Mouse (Mus musculus): ENCODE results near the gene Ccdc134.

Ccdc134 gene

GRCm38 (mm10) chr15:82163356-82164060 is 35.8 kb downstream of the Ccdc134 start:
- Histone ChIP-seq H3K36me3 (ENCODE audit: insufficient read depth, low read length) (peaks cover 43% of the 10 kb centered on the region), H3K27me3 (ENCODE audit: insufficient read depth, low read length) (no peaks in the 10 kb centered on the region), H3K9me3 (ENCODE audit: low read length) (no peaks in the 10 kb centered on the region), H3K4me1 (replicated peaks; ENCODE audit: low read depth, low read length) (peaks cover 98% of the 10 kb centered on the region), H3K4me3 (replicated peaks; ENCODE audit: low read length) (no peak overlapping the region; the same call in 1 of the 2 replicates)
- no peak for TF ChIP-seq NANOG (IDR thresholded peaks at IDR 0.05; ENCODE audit: borderline replicate concordance, low read length)
- TF ChIP-seq CTCF (conservative IDR thresholded peaks at IDR 0.05; ENCODE audit: low read length), result no peak
- no peak for TF ChIP-seq POU5F1 (IDR thresholded peaks at IDR 0.05; ENCODE audit: borderline replicate concordance, low read length)

DNA sequence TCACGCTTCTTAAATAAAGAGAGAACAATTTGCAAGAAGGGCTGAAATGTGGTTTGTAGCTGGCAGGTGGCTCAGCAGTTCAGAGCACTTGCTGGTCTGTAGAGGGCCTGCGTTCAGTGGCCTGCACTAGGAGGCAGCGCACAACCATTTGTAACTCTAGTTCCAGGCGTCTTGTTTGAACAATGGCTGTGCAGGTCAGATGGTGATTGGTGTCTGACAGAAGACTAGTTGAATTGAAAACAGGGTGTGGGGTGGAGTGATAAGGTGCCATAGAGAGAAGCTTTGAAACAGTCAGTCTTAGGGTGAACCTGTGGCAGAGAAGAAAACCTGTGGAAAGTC is 36.3 kb downstream of the Ccdc134 start:
- H3K36me3 ChIP-seq (ENCODE audit: insufficient read depth, low read length), result peaks cover 44% of the 10 kb centered on the region

DNA sequence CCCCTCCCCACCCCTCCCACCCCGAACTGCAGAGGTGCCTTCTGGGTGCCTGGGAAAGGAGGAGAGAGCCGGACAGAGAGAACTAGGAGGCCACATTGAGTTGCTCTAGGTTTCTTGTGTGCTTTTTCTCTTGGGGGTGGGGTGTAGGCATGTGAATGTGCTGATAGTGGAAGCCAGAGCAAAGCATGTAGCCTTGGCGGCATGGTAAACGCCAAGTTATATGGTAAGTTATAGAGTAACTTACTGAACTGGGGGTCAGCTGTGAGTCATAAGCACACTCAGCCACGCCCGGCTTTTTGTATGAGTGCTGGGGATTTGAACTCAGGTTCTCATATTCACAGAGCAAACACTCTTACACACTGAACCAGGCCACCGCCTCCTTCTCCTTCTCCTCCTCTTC is 36.8 kb downstream of the Ccdc134 start:
- 0 out of 2 replicates have a peak overlapping the region, but pooled peaks have one; percentile 27 for H3K4me3 ChIP-seq (replicated peaks; ENCODE audit: low read length)
- H3K36me3 ChIP-seq (ENCODE audit: insufficient read depth, low read length), result peaks cover 45% of the 10 kb centered on the region
- H3K4me1 ChIP-seq (replicated peaks; ENCODE audit: low read depth, low read length), result peaks cover 98% of the 10 kb centered on the region
- TF ChIP-seq POU5F1 (IDR thresholded peaks at IDR 0.05; ENCODE audit: borderline replicate concordance, low read length) (no peak), CTCF (conservative IDR thresholded peaks at IDR 0.05; ENCODE audit: low read length) (no peak), NANOG (IDR thresholded peaks at IDR 0.05; ENCODE audit: borderline replicate concordance, low read length) (no peak)
- H3K9me3 ChIP-seq (ENCODE audit: low read length), result no peaks in the 10 kb centered on the region
- H3K27me3 ChIP-seq (ENCODE audit: insufficient read depth, low read length), result no peaks in the 10 kb centered on the region

More for the DNA sequence above, 36.3 kb downstream of the Ccdc134 start:
- Histone ChIP-seq H3K27me3 (ENCODE audit: insufficient read depth, low read length) (no peaks in the 10 kb centered on the region), H3K4me3 (replicated peaks; ENCODE audit: low read length) (no peak overlapping the region; the same call in 1 of the 2 replicates), H3K9me3 (ENCODE audit: low read length) (no peaks in the 10 kb centered on the region), H3K4me1 (replicated peaks; ENCODE audit: low read depth, low read length) (peaks cover 98% of the 10 kb centered on the region)
- no peak for TF ChIP-seq CTCF (conservative IDR thresholded peaks at IDR 0.05; ENCODE audit: low read length)
- no peak for TF ChIP-seq NANOG (IDR thresholded peaks at IDR 0.05; ENCODE audit: borderline replicate concordance, low read length)
- no peak for TF ChIP-seq POU5F1 (IDR thresholded peaks at IDR 0.05; ENCODE audit: borderline replicate concordance, low read length)

- TF ChIP-seq POU5F1 (IDR thresholded peaks at IDR 0.05; ENCODE audit: borderline replicate concordance, low read length), result no peak
- peak; percentile 93 for TF ChIP-seq CTCF (conservative IDR thresholded peaks at IDR 0.05; ENCODE audit: low read length)
- TF ChIP-seq NANOG (IDR thresholded peaks at IDR 0.05; ENCODE audit: borderline replicate concordance, low read length), result no peak
- peaks cover 45% of the 10 kb centered on the region for H3K36me3 ChIP-seq (ENCODE audit: insufficient read depth, low read length)
- no peaks in the 10 kb centered on the region for H3K9me3 ChIP-seq (ENCODE audit: low read length)
- peak overlapping the region; percentile 60 for H3K4me3 ChIP-seq (replicated peaks; ENCODE audit: low read length)
- H3K4me1 ChIP-seq (replicated peaks; ENCODE audit: low read depth, low read length), result peaks cover 98% of the 10 kb centered on the region
- no peaks in the 10 kb centered on the region for H3K27me3 ChIP-seq (ENCODE audit: insufficient read depth, low read length)
Measured at GRCm38 (mm10) chr15:82165332-82166239, 37.9 kb downstream of the Ccdc134 start.

- TF ChIP-seq NANOG (IDR thresholded peaks at IDR 0.05; ENCODE audit: borderline replicate concordance, low read length), result no peak
- no peak for TF ChIP-seq POU5F1 (IDR thresholded peaks at IDR 0.05; ENCODE audit: borderline replicate concordance, low read length)
- TF ChIP-seq CTCF (conservative IDR thresholded peaks at IDR 0.05; ENCODE audit: low read length), result no peak
- peaks cover 51% of the 10 kb centered on the region for H3K36me3 ChIP-seq (ENCODE audit: insufficient read depth, low read length)
- H3K9me3 ChIP-seq (ENCODE audit: low read length), result no peaks in the 10 kb centered on the region
- H3K27me3 ChIP-seq (ENCODE audit: insufficient read depth, low read length), result no peaks in the 10 kb centered on the region
- H3K4me1 ChIP-seq (replicated peaks; ENCODE audit: low read depth, low read length), result peaks cover 97% of the 10 kb centered on the region
- H3K4me3 ChIP-seq (replicated peaks; ENCODE audit: low read length), result peak overlapping the region; percentile 60
Measured at GRCm38 (mm10) chr15:82166240-82167100, 38.7 kb downstream of the Ccdc134 start.

DNA sequence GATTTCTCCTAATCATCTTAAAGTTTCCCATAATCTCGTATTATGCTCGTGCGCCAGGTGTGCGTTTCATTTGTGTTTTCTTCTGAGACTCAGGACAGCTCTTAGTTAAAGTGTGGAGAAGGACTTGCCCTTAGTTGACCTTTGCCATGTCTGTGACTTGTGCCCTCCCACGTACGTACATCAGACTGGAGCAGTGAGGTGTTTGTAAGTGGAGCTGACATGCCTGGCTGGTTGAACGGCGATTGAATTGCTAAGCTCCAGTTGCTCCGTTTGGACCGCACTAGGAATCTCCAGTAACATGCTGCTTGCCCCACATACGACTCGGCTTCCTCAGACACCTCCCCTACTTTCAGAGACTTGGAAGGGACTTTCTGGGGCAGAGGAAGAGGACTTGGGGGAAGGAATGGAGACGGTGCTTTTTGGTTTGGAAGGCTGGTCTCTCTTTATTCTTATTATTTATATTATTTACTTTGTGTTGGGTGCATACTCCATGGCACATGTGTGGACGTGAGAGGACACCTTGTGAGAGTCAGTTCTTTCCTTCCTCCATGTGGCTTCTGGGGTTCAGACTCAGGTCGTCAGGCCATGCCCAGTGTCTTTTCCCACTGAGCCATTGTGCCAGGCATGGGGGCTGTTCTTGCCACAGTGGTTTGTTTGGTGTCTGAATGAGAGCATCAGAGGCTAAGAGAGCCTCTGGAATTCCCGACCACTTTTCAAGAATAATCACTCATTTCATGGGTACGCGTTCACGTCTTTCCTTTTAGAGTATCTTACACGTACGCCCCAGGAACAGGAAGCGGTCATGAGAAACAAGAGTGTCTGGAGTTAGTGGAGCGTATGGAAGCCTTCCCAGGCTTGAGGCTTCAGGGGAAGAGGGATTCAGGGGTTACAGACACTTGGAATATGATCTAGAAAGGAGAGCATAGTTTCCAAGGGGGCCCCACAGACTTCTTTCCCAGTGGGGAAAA is 39.8 kb downstream of the Ccdc134 start:
- Histone ChIP-seq H3K4me3 (replicated peaks; ENCODE audit: low read length) (peak overlapping the region; percentile 60), H3K27me3 (ENCODE audit: insufficient read depth, low read length) (no peaks in the 10 kb centered on the region), H3K4me1 (replicated peaks; ENCODE audit: low read depth, low read length) (peaks cover 95% of the 10 kb centered on the region), H3K36me3 (ENCODE audit: insufficient read depth, low read length) (peaks cover 55% of the 10 kb centered on the region), H3K9me3 (ENCODE audit: low read length) (no peaks in the 10 kb centered on the region)
- TF ChIP-seq POU5F1 (IDR thresholded peaks at IDR 0.05; ENCODE audit: borderline replicate concordance, low read length), result no peak
- TF ChIP-seq NANOG (IDR thresholded peaks at IDR 0.05; ENCODE audit: borderline replicate concordance, low read length), result no peak
- no peak for TF ChIP-seq CTCF (conservative IDR thresholded peaks at IDR 0.05; ENCODE audit: low read length)

DNA sequence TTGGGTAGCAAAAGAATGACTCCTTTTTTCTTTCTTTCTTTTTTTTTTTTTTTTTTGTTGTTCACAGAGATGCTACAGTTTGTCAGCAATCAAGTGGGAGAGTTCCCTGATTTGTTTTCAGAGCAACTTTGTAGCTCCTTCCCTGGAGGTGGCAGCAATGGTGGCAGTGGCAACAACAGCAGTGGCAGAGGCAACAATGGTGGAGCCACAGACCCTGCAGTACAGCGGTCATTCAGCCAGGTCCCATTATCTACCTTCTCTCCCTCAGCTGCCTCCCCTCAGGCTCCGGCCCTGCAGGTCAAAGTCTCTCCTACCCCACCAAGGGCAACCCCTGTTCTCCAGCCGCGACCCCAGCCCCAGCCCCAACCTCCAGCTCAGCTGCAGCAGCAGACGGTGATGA is 41.9 kb downstream of the Ccdc134 start:
- TF ChIP-seq POU5F1 (IDR thresholded peaks at IDR 0.05; ENCODE audit: borderline replicate concordance, low read length) (no peak), CTCF (conservative IDR thresholded peaks at IDR 0.05; ENCODE audit: low read length) (no peak), NANOG (IDR thresholded peaks at IDR 0.05; ENCODE audit: borderline replicate concordance, low read length) (no peak)
- H3K9me3 ChIP-seq (ENCODE audit: low read length), result no peaks in the 10 kb centered on the region
- no peaks in the 10 kb centered on the region for H3K27me3 ChIP-seq (ENCODE audit: insufficient read depth, low read length)

More for the DNA sequence above, 41.9 kb downstream of the Ccdc134 start:
- Histone ChIP-seq H3K4me1 (replicated peaks; ENCODE audit: low read depth, low read length) (peaks cover 86% of the 10 kb centered on the region), H3K4me3 (replicated peaks; ENCODE audit: low read length) (0 out of 2 replicates have a peak overlapping the region, but pooled peaks have one; percentile 39), H3K36me3 (ENCODE audit: insufficient read depth, low read length) (peaks cover 75% of the 10 kb centered on the region)
